Mouse (Mus musculus) adipocyte (in vitro differentiated cells): ENCODE data around the gene Fbxl18.

ENCODE experiments used
- DNase-seq: peaks from one replicate; pipeline ENCODE4 v3.0.0-alpha.2; 2016; ENCODE audit warnings: low spot score

Fbxl18 gene

GRCm38 (mm10) chr5:142915231-142915630 lies 20.0 kb upstream of the Fbxl18 start:
- no peak for DNase-seq

GRCm38 (mm10) chr5:142912739-142913138 lies 17.5 kb upstream of the Fbxl18 start:
- DNase-seq: no peak

GRCm38 (mm10) chr5:142912320-142912719 lies 17.1 kb upstream of the Fbxl18 start:
- DNase-seq: no peak

GRCm38 (mm10) chr5:142911629-142912028 lies 16.4 kb upstream of the Fbxl18 start:
- no peak for DNase-seq

- DNase-seq: peak; percentile 63
Measured at GRCm38 (mm10) chr5:142909576-142910278, 14.5 kb upstream of the Fbxl18 start.

- DNase-seq: peak; percentile 54
Measured at GRCm38 (mm10) chr5:142908941-142909575, 13.8 kb upstream of the Fbxl18 start.

GRCm38 (mm10) chr5:142907803-142908559 lies 12.8 kb upstream of the Fbxl18 start:
- DNase-seq: peak; percentile 89

- DNase-seq: peak; percentile 72
Measured at GRCm38 (mm10) chr5:142907048-142907802, 12.0 kb upstream of the Fbxl18 start.

GRCm38 (mm10) chr5:142906532-142907047 lies 11.4 kb upstream of the Fbxl18 start, which contains the start of gene Actb:
Actb (minus strand) TSS chr5:142906754.
- peak; percentile 96 for DNase-seq

- DNase-seq: peak; percentile 99
Measured at GRCm38 (mm10) chr5:142905725-142906531, 10.7 kb upstream of the Fbxl18 start.

GRCm38 (mm10) chr5:142905038-142905695 lies 9.9 kb upstream of the Fbxl18 start:
- DNase-seq: peak; percentile 65

GRCm38 (mm10) chr5:142904208-142905037 lies 9.2 kb upstream of the Fbxl18 start:
- DNase-seq: peak; percentile 42

- DNase-seq: no peak
Measured at GRCm38 (mm10) chr5:142903470-142904207, 8.4 kb upstream of the Fbxl18 start.

GRCm38 (mm10) chr5:142902506-142903314 lies 7.5 kb upstream of the Fbxl18 start:
- DNase-seq: no peak

- DNase-seq: no peak
Measured at GRCm38 (mm10) chr5:142901846-142902505, 6.8 kb upstream of the Fbxl18 start.

GRCm38 (mm10) chr5:142901355-142901802 lies 6.2 kb upstream of the Fbxl18 start:
- DNase-seq: peak; percentile 64

- DNase-seq: no peak
Measured at GRCm38 (mm10) chr5:142900651-142901050, 5.4 kb upstream of the Fbxl18 start.
